Mouse (Mus musculus) granulocyte monocyte progenitor cell, adult 5-6 weeks (primary cell): ENCODE measurements at regions not wholly inside any gene's neighbourhood (a gene's known extent, or its start where the extent isn't known, plus 50 kb on each side); places are given as distances from the start of the nearest gene placed in this dataset.

Source experiments
- ATAC-seq: replicated peaks from 2 replicates; pipeline ENCODE4 v1.8.0; 2016; ENCODE audit warnings: mild to moderate bottlenecking, moderate TSS enrichment, inconsistent platforms; ENCODE audit not compliant: poor library complexity, severe bottlenecking

DNA sequence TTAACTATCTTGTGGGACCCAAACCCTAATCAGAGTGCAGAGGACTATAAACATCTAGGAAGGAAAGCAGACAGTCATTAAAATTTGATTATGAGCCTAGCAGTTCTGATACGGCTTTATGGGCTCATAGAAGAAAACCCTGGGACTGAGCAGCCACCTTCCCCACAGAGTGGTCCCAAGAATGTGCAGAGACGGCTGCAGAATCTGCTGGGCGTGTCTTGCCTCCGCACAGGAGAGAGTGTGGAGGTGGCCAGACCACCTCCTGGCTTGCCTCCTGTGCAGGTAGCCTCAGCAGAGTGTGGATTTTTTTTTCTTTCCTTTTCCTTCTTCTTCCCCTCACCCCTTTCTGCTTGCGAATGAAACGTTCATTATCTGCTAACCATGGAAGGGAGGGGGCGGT, 163.3 kb downstream of the Hibadh start:
- no peak for ATAC-seq

DNA sequence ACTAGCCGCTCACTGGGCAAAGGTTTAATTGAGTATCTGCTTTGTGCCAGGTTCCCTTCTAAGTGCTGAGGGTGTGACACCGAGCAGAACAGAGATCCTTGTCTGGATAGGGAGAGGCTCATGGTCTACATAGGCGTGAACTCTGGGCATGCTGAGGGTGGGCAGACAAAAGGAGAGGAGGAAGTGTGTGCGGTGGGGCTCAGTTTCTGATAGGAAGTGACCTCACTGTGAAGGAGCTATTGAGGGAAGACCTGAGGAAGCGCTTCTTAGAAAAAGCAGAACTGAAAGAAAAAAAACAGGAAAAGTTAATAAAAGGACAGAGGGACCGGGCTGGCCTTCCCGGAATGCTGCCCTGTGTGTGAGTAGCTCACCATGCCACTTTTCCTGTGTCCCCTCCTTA, 162.8 kb downstream of the Hibadh start:
- ATAC-seq, result peak; percentile 99

DNA sequence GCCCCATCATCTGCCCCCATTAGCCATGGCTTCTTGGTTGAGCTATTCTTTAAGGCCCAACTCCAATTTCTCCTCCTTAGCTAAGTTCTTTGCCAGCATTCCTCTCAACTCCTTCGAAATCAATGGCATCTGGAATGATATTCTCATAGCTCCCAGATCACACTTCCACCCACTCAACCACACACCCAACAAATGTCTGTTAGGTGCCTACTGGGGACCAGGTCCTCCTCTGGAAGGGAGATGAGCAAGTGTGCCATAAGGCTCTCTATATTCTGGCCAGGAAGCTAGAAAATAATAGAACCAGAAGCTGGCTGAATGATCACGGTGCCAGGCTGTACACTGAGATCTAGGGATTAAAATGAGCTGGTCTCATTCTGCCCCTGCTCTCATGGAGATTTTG, 161.6 kb downstream of the Hibadh start:
- no peak for ATAC-seq

DNA sequence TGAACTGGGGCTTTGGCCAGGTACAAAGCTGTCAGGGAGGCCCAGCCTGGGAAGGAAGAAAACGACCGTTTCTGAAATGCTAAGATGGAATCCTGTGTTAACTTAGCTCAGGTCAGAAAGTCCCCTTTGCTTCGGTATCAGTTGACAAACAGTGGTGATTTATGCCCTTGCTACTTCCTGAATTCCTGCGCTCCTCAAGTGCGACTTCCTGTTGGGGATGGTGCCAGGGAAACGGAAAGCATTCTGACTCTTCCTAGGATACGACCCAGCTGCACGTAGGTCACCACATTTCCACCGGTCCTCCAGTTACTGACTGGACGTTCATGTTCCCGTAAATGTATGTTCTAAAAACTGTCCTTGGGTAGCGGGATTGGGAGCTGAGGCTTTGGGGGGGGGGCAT, 161.0 kb downstream of the Hibadh start:
- no peak for ATAC-seq

DNA sequence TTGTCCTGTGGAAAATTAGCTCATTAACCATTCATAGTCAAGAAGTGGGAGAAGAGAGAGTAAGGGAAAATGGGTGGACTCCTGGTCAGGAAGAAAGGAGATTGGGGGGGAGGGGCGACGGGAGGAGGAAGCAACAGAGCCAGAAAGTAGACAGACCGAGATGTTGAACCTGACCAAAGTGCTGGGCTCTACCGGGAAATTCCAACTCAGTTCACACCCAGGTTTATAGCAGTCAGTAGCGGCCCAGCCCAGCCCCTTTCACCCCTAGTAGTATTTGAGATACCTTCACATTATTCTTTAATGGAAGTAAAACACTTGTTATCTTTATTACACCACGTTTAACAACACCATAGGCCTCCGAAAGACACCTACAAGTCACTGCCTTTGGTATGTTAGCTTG, 158.2 kb downstream of the Hibadh start:
- no peak for ATAC-seq

DNA sequence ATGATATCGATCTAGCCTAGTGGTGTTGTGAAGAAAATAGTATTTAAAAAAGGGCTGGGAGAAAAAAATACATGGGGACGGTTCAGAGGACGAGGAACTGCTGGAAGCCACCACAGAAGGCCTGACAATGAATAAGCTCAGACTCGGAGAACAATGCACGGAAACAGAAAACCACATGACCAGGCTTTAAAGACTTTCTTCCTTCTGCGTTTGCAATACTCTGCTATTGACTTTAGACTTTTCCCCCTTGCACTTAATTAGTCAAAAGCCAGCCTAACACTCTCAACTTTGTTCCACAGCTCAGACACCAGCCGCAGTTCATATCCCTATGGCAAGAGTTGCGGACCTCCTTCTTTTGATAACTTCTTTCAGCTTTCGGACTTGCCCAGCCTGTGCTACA, 154.0 kb downstream of the Hibadh start:
- ATAC-seq, result 0 out of 2 replicates have a peak, but pooled peaks have one; percentile 27

DNA sequence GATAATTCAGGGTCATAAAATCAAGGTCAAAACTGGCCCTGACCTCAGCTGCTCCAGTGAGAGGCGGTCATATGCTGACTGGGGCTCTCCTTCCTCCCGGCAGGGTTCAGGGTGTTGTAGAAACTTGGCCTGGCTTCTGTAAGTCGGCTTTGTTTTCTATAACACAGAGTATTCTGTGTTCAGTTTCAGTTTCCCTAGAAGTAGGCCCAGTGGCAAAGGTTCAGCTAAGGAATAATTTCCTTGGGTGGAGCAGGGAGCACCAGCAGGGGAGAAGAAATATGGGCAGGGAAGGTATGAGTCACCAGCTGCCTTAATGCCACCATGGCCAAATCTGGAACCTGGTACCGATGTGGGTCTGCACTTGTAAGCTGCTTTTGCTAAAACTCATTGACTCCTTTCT, 153.5 kb downstream of the Hibadh start:
- ATAC-seq, result no peak

DNA sequence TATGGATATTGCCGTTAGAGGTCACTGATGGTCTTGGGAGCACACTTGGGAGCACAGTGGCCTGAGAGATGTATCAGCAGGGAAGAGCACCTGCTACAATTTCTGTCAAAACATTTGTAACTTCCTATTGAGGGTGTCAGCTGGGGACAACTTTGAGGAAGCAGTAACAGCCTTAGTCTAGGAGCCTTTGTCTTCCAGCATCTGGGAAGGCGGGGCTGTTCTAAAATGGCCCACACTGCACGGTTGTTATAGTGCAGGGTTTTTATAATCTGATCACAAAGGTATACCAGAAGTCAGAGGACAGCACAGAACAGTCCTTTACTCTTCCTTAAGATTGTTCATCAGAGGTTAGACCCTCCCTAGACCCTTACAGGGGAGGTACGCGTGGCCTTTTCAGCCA, 152.3 kb downstream of the Hibadh start:
- peak; percentile 33; the same call in 1 of the 2 replicates for ATAC-seq

DNA sequence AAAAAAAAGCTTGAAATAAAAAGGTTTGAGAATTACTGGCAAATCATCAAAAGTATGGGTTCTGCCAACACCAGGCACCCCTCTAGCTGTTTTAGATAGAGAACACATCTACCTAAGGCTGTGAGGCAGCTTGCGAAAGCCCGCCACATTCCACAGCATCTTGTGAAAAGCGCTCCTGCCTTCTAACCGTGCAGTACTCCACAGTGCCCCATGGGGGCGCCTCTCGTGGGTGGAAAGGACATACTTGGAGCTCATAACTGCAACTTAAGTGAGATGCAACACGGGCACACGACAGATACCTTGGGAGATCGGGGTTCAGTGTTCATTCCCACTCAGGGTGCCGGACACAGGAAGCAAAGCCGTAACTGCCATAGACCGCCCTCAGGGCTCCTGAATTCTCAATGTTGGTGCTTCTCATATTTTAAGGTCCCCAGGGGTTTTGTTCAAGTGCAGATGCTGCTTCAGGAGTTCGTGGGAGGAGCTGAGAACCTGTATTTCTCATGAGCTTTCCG, 149.9 kb downstream of the Hibadh start:
- ATAC-seq, result no peak

DNA sequence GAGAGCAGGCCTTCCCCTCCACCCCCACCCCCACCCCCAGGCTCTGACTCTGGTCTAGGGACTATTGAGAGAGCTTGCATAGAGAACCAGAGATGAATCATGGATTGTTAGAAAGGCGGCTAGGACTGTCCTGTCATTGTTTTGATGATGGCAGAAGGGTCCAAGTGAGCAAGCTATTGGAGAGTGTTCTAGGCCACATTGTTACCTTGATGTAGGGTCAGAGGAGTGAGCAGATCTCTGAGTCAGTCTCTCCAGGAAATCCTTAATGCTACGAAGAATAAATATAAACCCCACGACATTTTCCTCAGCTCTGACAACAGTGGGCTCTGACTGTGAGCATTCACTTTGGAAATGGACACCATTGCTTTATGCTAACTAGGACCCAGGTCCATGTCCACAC, 144.9 kb downstream of the Hibadh start:
- no peak for ATAC-seq

DNA sequence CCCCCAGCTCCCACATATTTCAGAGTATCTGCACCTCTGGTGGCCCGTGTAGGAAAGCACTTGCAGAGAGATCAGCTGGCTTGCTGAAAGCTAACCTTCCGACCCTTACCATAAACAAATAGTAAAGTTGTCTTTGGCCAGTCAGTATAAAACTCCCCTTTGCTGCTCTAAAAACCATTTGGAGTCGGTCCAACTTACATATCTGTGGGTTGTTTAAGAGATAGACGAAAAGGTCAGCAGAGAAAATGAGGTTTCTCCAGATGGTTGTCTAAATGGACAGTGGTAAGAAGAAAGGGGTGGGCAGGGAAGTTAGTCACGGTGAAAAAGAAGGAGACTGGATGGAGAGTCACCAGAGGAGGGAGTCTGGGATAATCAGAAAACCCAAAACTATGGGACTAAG, 144.3 kb downstream of the Hibadh start:
- no peak for ATAC-seq
